Mouse (Mus musculus): ENCODE data around the gene Tead1.

Tead1 gene

DNA sequence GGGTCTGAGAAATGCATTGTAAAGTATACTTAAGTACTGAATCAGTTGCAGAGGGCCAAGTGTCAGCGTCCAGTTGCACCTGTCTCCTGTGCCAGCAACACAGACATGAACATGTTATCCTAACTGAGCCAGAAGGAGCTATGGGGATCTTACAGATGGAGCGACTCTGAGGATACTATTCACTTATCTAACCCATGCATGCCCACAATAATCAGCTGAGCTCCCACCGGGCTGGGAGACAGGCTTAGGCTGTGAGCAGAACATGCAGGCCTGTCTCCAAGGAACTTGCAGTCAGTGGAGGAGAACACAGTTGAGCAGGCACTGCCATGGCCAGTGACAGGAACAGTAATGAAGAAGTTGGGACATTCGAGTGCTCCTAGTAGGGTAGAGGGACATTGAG lies 42.7 kb downstream of the Tead1 start:
- DNase-seq (ENCODE audit: low read depth in 1 of 2, low spot score in 2 of 2): no peak

DNA sequence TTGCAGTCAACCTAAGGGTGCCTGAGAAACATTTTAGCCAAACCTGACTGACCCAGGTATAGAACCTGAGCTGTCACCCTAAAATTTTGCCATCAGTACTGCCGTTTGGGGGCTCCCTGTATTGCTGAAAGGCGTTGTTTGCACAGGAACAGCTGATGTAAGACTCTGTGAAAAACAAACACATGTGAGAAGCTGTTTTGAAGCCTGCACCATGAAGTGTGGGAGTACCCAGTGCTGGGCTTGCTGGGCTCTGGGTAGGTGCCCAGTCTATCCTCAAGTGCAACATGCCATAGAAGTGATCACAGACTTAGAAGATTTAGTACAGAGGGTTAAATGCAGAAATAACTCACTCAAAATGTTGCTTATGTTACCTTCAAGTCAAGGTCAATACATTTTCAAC lies 49.3 kb downstream of the Tead1 start:
- no peak for DNase-seq (ENCODE audit: low read depth in 1 of 2, low spot score in 2 of 2)

DNA sequence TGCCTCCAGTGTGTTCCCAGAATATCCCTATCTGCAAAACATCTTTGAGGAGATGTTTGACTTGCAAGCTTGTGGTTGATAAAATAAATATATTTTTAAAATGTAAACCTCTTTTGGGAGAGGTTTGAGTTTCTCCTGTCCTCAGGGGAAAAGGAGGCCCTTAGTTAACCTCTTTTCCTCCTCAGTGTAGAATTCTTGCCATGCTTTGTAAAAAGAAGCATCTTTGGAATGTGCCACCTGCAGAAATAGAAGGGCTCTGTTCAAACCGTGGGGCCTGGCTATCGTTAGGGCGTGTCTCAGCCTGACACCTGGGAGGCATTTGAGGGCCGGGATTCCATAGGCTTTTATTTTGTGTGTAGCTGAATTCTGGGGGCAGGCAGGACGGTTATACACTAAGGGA lies 51.1 kb downstream of the Tead1 start:
- no peak for DNase-seq (ENCODE audit: low read depth in 1 of 2, low spot score in 2 of 2)

DNA sequence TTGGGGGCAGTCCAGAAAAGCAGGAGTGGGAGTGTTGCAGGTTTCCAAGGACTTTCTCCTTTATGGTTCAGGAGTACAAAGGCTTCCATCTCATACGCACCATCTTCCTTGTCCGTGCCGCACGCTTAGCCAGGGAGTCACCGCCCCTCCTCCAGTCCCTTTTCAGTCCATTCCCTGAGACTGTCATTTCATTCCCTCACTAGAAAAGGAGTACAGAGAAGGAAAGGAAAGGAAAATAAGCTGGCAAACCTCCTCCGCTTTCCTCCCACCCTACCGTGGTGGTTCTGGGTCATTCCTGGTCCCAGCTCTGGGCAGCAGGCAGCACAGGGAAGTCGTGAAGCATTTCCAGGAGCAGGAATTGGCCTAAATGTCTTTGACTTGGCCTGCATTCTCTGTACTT lies 52.5 kb downstream of the Tead1 start:
- DNase-seq (ENCODE audit: low read depth in 1 of 2, low spot score in 2 of 2): no peak

DNA sequence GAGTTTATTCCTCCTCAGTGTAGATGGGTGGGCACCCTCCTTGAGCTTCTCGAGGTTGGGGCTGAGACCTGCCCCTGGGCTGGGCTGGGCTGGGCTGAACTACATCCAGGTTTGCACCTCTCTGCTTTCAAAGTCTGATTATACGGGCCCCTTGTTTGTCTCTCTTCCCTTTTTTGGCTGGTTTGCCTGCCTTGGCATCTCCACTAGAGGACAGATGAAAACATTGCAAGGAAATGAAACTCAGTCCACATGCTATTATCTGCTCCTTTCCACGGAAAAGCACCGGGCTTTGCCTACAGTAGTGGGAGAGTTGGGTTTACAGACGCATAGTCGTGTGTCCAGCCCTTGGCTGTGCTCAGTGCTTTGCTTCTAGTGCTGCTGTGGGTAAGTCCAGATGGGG lies 60.1 kb downstream of the Tead1 start:
- no peak for DNase-seq (ENCODE audit: low read depth in 1 of 2, low spot score in 2 of 2)

DNA sequence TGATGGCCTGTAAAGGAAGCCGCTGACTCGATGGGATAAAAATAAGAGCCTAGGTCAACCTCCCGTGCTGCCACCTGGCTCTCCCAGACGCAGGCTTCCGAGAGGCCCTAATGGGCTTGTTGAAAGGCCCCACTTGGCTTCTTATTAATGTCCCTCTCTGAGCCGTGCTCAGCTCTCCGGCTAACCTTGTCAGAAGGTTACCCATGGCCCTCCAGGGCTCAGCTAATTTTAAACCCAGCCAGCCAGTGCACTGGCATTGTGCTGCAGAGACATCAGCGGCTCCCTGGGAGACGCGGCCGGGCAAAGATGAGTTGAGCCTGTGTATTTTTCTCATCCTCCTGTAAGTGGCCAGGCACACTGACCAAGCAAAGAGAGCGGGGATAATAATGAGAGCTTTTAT lies 62.7 kb downstream of the Tead1 start:
- no peak for DNase-seq (ENCODE audit: low read depth in 1 of 2, low spot score in 2 of 2)

DNA sequence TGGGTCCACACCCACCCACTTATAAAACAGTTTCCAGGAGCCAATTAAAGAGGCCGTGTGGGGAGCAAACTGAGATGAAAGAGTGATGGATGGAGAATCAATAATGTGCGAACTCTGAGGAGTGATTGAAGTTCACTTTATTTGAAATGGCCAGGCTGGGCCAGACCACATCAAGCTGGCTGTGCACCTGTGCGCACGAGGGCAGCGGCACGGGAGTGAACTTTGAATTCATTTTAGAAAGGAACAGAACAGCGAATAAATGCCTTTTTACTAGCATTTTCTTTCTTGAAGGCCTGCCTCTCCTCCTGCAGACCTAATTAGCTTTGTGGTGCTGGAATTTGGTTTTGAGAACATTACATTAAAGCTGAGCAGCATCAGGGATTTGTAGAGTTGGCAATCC lies 63.9 kb downstream of the Tead1 start:
- no peak for DNase-seq (ENCODE audit: low read depth in 1 of 2, low spot score in 2 of 2)

DNA sequence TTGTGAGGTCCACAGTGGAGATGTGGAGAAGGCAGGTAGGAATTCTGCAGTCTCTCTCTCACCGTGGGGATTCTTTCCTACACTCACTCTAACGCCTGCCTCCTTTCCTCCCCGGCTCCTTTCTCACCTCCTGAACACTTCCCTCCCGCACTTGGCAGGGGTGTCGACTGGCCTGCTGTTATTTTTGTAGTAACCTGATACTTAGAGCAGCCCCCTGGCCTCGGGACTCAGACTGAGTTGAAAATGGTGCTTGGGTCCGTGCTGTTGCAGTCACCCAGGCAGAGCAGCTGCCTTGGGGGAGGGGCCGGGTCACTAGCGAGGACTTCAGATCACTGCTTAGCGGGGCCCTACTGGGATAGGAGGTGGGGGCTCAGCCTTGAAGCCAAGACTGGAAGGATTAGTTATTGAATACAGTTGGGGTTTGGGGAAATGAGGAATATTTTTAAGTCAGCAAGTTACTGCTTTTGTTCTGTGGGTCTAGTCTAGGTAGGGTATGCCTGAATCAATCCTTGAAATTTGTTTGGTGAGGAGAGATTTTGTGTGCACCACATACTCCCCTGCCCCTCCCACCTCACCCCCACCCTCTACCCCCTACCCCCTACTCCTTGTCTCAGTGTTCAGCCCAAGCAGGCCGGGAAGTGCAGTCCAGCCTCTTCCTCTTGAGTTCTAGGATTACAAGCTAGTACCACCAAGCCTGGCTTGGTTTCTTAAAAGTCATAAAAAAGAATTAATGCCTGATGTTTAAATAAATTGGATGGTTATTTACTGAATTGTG lies 64.7 kb downstream of the Tead1 start:
- DNase-seq (ENCODE audit: low read depth in 1 of 2, low spot score in 2 of 2): no peak

DNA sequence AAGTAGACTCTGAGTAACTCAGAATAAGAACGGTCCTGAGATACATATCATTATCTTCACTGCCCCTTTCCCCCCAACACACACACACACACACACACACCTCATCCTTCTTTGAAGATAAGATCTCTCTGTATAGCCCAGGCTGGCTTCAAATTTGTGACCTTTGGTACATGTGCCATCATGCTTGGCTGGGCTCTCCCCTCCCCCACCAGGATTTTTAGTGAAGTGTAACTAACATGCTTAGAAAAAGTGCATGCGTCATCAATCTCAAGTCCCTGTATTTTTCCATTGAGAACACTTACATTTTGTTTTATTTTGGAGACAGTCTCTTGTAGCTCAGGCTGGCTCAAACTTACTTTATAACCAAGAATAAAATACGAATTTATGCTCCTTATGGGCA lies 68.1 kb downstream of the Tead1 start:
- DNase-seq (ENCODE audit: low read depth in 1 of 2, low spot score in 2 of 2): no peak

DNA sequence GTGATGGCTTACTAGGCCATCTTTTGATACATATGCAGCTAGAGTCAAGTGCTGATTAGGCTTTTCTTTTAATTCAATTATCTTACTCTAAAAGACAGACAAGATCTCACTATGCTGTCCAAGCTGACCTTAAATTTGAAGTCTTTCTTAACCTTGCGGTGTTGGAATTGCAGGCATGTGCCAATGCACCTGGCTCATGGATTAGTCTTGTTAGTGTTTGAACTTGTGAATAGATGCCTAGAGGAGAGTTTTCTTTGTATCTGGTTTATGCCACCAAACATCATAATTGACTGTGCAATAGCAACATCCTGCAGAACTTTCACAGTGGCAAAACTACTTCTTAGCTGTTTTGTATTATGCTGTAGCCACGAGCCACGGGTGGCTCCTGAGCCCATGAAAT lies 68.7 kb downstream of the Tead1 start:
- DNase-seq (ENCODE audit: low read depth in 1 of 2, low spot score in 2 of 2): no peak

DNA sequence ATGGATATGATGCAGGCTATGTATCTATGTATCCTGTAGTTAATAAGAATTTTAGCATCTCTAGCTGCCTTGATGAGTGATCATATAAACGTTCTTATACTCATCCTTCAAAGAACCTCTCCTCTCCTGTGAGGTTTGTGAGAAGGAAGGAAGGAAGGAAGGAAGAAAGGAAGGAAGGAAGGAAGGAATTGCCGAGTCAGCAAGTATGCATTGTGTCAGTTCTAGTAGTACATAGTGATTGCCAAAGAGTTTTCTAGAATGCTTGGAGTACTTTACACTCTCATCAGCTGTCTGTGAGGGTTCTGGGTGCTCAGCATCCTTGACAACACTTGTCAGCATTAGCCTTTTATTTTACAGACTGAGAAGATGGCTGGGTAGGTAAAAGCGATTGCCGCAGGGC lies 69.2 kb downstream of the Tead1 start:
- no peak for DNase-seq (ENCODE audit: low read depth in 1 of 2, low spot score in 2 of 2)

DNA sequence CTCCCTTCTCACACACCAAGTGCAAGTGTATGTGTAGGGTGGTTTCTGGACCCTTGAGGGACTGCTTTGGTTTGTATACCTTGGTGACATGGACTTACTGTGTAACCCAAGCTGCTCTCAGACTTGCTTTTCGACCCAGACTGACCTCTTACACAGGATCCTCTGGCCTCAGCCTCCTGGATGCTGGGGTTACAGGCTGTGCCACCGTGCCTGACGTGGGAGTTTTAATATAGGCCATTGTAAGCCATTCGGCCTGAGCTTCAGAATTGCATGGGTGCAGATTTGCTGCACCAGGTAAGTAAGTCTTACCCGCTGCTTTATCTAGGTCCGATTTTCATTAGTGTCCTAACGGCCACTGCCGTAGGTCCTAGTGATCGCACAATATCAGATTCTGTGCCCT lies 71.0 kb downstream of the Tead1 start:
- DNase-seq (ENCODE audit: low read depth in 1 of 2, low spot score in 2 of 2): no peak

DNA sequence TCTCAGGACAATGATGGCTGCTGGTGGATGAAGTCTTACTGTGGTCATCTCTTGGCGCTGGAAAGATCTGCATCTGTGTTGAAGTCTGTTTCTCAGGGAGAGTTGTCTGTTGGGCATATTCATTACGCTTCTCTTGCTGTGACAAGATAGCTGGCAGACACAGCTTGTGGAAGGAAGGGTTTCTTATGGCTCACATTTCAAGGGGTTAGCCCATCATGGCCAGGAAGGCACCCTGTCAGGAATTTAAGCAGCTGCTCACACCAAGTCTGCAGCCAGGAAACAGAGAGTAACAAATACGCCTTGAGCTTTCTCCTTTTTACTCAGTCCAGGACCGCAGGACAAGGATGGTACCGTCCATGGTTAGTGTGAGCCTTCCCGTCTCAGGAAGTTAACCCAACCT lies 73.2 kb downstream of the Tead1 start:
- DNase-seq (ENCODE audit: low read depth in 1 of 2, low spot score in 2 of 2): no peak

DNA sequence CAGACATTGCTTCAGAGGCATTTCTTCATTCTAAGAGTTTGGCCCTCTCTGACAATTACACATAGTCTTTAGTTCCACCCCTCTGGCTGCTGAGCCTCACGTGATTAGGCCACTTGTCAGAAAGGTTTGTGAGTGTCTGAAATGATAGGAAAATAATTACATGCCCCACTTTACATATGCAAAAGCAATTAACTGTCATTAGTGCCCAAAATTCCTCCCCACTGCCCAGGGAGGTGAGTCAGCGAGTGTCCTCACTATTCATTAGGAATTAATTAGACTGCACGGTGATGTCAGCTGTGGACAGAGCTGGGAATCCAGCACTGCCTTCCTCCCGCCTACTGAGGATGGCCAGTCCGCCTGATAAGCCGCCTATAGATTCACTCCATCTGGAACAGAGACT lies 74.2 kb downstream of the Tead1 start:
- no peak for DNase-seq (ENCODE audit: low read depth in 1 of 2, low spot score in 2 of 2)

DNA sequence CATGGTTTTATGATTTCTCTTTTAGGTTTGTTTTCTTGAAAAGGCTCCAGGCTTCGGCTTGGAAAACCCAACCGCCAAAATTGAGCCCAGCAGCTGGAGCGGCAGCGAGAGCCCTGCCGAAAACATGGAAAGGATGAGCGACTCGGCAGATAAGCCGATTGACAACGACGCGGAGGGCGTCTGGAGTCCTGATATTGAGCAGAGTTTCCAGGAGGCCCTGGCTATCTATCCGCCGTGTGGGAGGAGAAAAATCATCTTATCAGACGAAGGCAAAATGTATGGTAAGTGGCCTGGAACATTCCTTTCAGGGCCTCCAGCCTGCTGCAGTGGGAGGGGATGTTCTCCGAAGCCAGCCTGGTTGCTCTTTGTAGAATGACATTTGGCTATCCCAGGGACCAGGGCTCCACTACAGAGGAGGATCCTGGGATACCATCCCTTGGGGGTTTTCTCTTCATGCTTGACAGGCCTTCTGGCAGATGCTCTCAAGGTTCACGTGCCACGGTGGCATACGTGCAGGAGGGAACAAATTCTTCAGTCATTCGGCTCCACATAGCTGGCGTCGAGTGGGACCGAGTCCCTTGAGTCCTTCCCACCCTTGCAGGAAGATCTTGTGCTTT lies 80.3 kb downstream of the Tead1 start:
- DNase-seq (ENCODE audit: low read depth in 1 of 2, low spot score in 2 of 2): no peak

DNA sequence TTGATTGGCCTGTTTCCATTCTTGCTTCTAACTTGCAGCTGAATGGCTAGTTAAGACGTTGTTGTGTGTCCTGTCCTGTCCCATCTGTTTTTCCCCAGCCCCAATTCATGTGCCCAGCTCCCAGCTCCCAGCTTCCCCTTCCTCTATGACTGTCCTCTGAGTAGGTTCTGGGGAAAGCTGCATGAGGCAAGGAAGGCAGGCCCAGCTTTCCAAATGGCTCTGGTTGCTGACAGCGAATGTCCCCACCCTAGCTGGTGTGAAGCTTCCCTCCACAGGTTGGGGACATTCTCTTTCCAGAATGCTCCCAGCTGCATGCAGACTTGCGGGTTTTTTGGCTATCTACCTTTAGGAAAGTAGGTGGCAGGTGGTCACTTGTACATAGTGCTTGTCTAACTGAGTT lies 81.2 kb downstream of the Tead1 start:
- DNase-seq (ENCODE audit: low read depth in 1 of 2, low spot score in 2 of 2): no peak

DNA sequence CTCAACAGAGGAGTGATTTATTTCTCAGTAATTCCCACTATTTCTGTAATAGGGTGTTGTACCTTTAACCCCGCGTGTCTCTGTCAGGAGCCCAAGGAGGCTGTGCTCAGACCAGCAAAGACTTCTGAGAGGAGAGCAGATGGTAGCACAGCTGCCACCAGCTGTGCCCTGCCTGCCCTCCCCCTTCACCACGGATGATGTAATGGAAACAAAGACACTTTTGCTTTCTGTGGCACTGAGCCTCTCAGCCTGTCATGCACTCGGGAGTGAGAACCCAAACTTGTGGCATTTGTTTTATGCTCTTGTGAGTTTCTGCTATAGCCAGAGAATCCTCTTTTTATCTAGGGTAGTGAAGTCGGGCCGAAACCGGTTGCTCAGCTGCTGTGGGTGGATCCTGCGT lies 81.7 kb downstream of the Tead1 start:
- DNase-seq (ENCODE audit: low read depth in 1 of 2, low spot score in 2 of 2): no peak

DNA sequence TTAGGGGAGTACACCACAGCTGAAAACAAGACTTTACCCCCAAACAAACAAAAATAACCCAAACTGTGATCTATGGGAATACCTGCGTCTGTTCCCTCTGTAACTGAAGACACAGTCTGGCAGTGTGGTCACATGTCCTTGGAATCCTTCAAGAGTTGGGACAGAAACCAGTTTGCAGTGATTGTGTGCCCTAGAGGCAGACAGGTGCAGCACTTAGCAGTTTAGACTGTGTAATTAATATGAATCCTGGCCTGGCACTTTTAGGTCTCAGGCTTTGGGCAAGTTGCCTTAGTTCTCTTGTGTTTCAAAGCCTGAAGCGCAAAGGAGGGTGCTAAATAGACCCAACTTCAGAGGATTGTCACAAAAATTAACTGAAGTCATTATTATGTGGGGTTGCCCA lies 83.8 kb downstream of the Tead1 start:
- DNase-seq (ENCODE audit: low read depth in 1 of 2, low spot score in 2 of 2): no peak

DNA sequence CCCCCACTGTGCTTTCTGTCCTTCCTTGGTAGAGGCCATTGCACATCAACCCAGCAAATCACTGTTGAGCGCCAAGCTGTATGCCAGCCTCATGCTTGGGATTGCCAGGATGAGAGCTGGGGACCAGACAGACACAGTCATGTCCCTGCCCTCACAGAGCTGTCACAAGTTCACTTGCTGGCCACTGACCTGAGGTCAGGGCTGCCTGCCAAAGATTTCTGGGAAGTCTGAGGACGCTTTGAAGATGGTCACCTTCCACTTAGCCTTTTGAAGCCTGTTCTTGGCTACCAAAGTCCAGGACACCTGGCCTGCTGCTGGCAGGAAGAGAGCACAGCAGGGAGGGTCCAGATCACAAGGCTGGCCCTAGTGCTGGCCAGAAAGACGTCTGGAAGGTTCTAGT lies 84.4 kb downstream of the Tead1 start:
- DNase-seq (ENCODE audit: low read depth in 1 of 2, low spot score in 2 of 2): no peak

DNA sequence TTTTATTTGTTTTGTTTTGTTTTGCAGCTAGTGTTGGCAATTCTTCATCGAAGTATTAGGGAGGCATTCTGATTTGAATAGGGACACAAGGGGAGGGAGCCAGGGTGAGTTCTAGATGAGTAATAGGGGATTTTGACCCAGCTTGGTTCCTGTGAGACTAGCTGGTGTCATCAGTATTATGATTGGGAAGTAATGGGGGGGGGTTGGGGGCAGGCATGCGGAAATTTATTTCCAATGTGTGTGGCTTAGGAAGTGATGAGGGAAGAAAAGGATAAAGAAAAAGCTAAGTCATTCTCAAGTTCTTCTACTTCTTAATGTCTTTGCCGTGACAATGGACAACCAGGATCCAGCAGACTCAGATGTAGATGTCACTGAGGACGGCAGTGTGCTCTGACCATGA lies 85.8 kb downstream of the Tead1 start:
- no peak for DNase-seq (ENCODE audit: low read depth in 1 of 2, low spot score in 2 of 2)

DNA sequence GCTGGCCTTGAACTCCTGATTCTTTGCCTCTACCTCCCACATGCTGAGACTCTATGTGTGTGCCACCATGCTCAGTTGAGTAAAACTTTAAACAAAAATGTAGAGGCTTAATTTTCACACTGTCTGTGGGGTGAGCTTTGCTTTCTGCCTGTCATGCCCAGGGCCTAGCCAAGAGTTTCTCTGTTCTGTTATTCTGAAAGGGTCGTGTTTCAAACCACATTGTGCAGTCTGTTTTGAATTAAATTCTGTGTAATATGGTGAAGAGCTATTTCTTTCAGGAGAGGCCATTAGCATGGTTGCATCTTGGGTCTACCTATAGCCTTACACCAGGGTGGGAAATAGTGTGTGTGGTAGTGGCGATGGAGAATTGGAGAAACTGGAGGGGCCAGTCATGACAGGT lies 90.7 kb downstream of the Tead1 start:
- no peak for DNase-seq (ENCODE audit: low read depth in 1 of 2, low spot score in 2 of 2)

DNA sequence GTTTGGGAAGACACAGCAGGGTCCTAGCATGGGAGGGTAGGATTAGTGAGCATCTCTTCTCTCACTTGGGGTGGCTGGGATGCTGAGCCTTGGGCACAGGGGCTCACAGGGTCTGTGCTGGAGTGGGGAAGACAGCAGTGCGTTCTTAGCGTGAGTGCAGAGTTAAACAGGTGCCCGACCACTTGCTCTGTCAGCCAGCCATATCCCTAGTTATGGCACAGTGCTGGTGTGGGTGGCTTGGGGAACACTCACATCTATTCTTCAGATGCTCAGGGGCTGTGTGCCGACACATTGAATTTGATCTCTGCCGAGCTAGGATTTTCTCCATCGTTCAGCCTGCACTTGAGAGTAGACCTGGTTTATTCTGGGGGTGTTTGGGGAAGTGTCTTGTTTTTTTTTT lies 92.3 kb downstream of the Tead1 start:
- DNase-seq (ENCODE audit: low read depth in 1 of 2, low spot score in 2 of 2): no peak

DNA sequence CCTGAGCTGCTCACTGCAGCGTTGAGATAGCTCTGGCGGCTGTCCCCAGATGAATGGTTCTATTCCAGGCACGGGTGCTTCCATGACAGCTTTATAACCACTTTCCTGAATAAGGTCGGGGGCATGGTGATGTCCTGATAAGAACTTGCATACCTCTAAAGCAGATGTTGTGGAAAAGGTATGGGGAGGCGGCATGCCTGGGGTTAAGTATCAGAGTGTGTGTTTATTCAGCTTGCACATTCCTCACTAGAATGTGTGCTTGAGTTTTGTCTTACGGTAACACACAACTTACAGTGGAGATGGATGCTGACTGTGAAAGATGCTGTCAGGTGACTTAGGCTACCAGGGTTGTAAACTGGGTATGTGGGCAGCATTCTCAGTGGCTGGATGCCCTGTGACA lies 93.7 kb downstream of the Tead1 start:
- no peak for DNase-seq (ENCODE audit: low read depth in 1 of 2, low spot score in 2 of 2)

Data from monocyte, adult 2 months (primary cell).